Mouse (Mus musculus) stomach, embryonic 15.5 days (tissue): ENCODE data around the gene Adgrl3. TPM values are rescaled to one million over a fixed set of nuclear protein-coding genes. Genes with fewer than 3 reads are reported as not detected.

Experiments
- ATAC-seq: fragments of 200-750 bp; cut with Nextera tagmentation; 2 replicates; pipeline ENCODE4 v1.8.0; 2017; ENCODE audit warnings: low read depth, moderate number of reproducible peaks, moderate TSS enrichment; ENCODE audit not compliant: insufficient read depth, low FRiP score
- H3K27ac ChIP-seq: fragments of 300-500 bp; sonication (generic); 2 replicates; pipeline ENCODE4 v1.5.1; 2015; ENCODE audit warnings: mild to moderate bottlenecking, inconsistent platforms
- H3K27me3 ChIP-seq: fragments of 300-500 bp; sonication (generic); replicated peaks from 2 replicates; pipeline ENCODE4 v1.6.1; 2015; ENCODE audit warnings: inconsistent platforms
- H3K36me3 ChIP-seq: fragments of 300-500 bp; sonication (generic); 2 replicates; pipeline ENCODE4 v1.6.1; 2015; ENCODE audit warnings: inconsistent platforms
- H3K4me1 ChIP-seq: fragments of 300-500 bp; sonication (generic); 2 replicates; pipeline ENCODE4 v1.6.1; 2015; ENCODE audit warnings: inconsistent platforms
- H3K4me2 ChIP-seq: fragments of 300-500 bp; sonication (generic); 2 replicates; pipeline ENCODE4 v1.6.1; 2015; ENCODE audit warnings: mild to moderate bottlenecking, inconsistent platforms
- H3K4me3 ChIP-seq: fragments of 300-500 bp; sonication (generic); replicated peaks from 2 replicates; pipeline ENCODE4 v1.5.1; 2015; ENCODE audit warnings: inconsistent platforms
- H3K9ac ChIP-seq: fragments of 300-500 bp; sonication (generic); 2 replicates; pipeline ENCODE4 v1.6.1; 2015; ENCODE audit warnings: inconsistent platforms
- H3K9me3 ChIP-seq: fragments of 300-500 bp; sonication (generic); 2 replicates; pipeline ENCODE4 v1.6.1; 2016; ENCODE audit warnings: inconsistent platforms
- WGBS: fragments of 180-500 bp; shearing (Covaris S2); methylation state at CpG from one replicate; pipeline ENCODE4 v1.1.7; 2015; 5-methylcytosine and 5-hydroxymethylcytosine counted together
- polyA plus RNA-seq: library from polyadenylated mRNA; unstranded; fragments of >200 nt; fragmentation: Nextera tagmentation; extraction: Ambion mirVana; gene quantifications from 2 replicates; pipeline ENCODE4 v1.2.1, GENCODE M21; 2015

Adgrl3 gene
- polyA plus RNA-seq, 1 experiment from 2014 or later = 17.5 TPM

GRCm38 (mm10) chr5:81345436-81346131 lies 325.6 kb downstream of the Adgrl3 start:
- no peak for ATAC-seq
- WGBS = 58% methylated on average over 9 of the region's 9 CpGs
- H3K4me3 ChIP-seq = no peak overlapping the region

GRCm38 (mm10) chr5:81347571-81347970 lies 327.6 kb downstream of the Adgrl3 start:
- no peaks in the 10 kb centered on the region for H3K36me3 ChIP-seq
- WGBS = 61% methylated on average over 4 of the region's 4 CpGs
- no peak overlapping the region for H3K4me3 ChIP-seq
- no peak overlapping the region for H3K4me2 ChIP-seq
- H3K4me1 ChIP-seq = no peaks in the 10 kb centered on the region
- ATAC-seq = no peak
- no peak overlapping the region for H3K27ac ChIP-seq
- no peaks in the 10 kb centered on the region for H3K9me3 ChIP-seq
- H3K27me3 ChIP-seq = no peaks in the 10 kb centered on the region
- no peak overlapping the region for H3K9ac ChIP-seq

More at GRCm38 (mm10) chr5:81345436-81346131, 325.6 kb downstream of the Adgrl3 start:
- Histone ChIP-seq H3K9me3 (no peaks in the 10 kb centered on the region), H3K9ac (no peak overlapping the region), H3K4me2 (no peak overlapping the region), H3K27me3 (no peaks in the 10 kb centered on the region), H3K4me1 (no peaks in the 10 kb centered on the region), H3K36me3 (no peaks in the 10 kb centered on the region), H3K27ac (no peak overlapping the region)

- ATAC-seq = no peak
- Histone ChIP-seq H3K9me3 (no peaks in the 10 kb centered on the region), H3K4me1 (no peaks in the 10 kb centered on the region), H3K4me3 (no peak overlapping the region), H3K9ac (no peak overlapping the region), H3K4me2 (no peak overlapping the region), H3K27ac (no peak overlapping the region), H3K36me3 (no peaks in the 10 kb centered on the region), H3K27me3 (no peaks in the 10 kb centered on the region)
- WGBS = 75% methylated on average over 2 of the region's 2 CpGs
Observed at GRCm38 (mm10) chr5:81359560-81359959, 339.6 kb downstream of the Adgrl3 start.

GRCm38 (mm10) chr5:81364198-81364643 lies 344.3 kb downstream of the Adgrl3 start:
- no peaks in the 10 kb centered on the region for H3K4me1 ChIP-seq
- no peaks in the 10 kb centered on the region for H3K9me3 ChIP-seq
- ATAC-seq = no peak
- no peak overlapping the region for H3K27ac ChIP-seq
- no peaks in the 10 kb centered on the region for H3K27me3 ChIP-seq
- no peak overlapping the region for H3K4me3 ChIP-seq
- no peak overlapping the region for H3K9ac ChIP-seq
- no peaks in the 10 kb centered on the region for H3K36me3 ChIP-seq
- 77% methylated on average over 8 of the region's 8 CpGs for WGBS
- H3K4me2 ChIP-seq = no peak overlapping the region

- no peaks in the 10 kb centered on the region for H3K4me1 ChIP-seq
- ATAC-seq = no peak
- no peak overlapping the region for H3K4me2 ChIP-seq
- WGBS = 61% methylated on average over 2 of the region's 2 CpGs
- H3K27me3 ChIP-seq = no peaks in the 10 kb centered on the region
- no peaks in the 10 kb centered on the region for H3K9me3 ChIP-seq
- no peak overlapping the region for H3K4me3 ChIP-seq
- H3K27ac ChIP-seq = no peak overlapping the region
- no peak overlapping the region for H3K9ac ChIP-seq
- H3K36me3 ChIP-seq = no peaks in the 10 kb centered on the region
Observed at GRCm38 (mm10) chr5:81365250-81365649, 345.3 kb downstream of the Adgrl3 start.

GRCm38 (mm10) chr5:81370126-81370850 lies 350.4 kb downstream of the Adgrl3 start:
- Histone ChIP-seq H3K4me1 (no peaks in the 10 kb centered on the region), H3K36me3 (no peaks in the 10 kb centered on the region), H3K27ac (no peak overlapping the region), H3K4me2 (no peak overlapping the region), H3K4me3 (no peak overlapping the region), H3K9me3 (no peaks in the 10 kb centered on the region), H3K27me3 (no peaks in the 10 kb centered on the region), H3K9ac (no peak overlapping the region)
- WGBS = 59% methylated on average over 10 of the region's 10 CpGs
- no peak for ATAC-seq

GRCm38 (mm10) chr5:81375992-81376391 lies 356.1 kb downstream of the Adgrl3 start:
- H3K9me3 ChIP-seq = no peaks in the 10 kb centered on the region
- H3K36me3 ChIP-seq = no peaks in the 10 kb centered on the region
- H3K4me1 ChIP-seq = no peaks in the 10 kb centered on the region
- H3K9ac ChIP-seq = no peak overlapping the region
- 89% methylated on average over 7 of the region's 7 CpGs for WGBS
- H3K27ac ChIP-seq = no peak overlapping the region
- no peak for ATAC-seq
- H3K4me2 ChIP-seq = no peak overlapping the region
- no peaks in the 10 kb centered on the region for H3K27me3 ChIP-seq
- H3K4me3 ChIP-seq = no peak overlapping the region

GRCm38 (mm10) chr5:81405582-81406143 lies 385.7 kb downstream of the Adgrl3 start:
- WGBS = 70% methylated on average over 1 of the region's 1 CpGs
- no peak overlapping the region for H3K4me3 ChIP-seq
- no peak overlapping the region for H3K9ac ChIP-seq
- H3K36me3 ChIP-seq = no peaks in the 10 kb centered on the region
- H3K4me2 ChIP-seq = no peak overlapping the region
- no peak overlapping the region for H3K27ac ChIP-seq
- no peaks in the 10 kb centered on the region for H3K9me3 ChIP-seq
- H3K27me3 ChIP-seq = no peaks in the 10 kb centered on the region
- H3K4me1 ChIP-seq = no peaks in the 10 kb centered on the region
- ATAC-seq = no peak

GRCm38 (mm10) chr5:81417326-81417725 lies 397.4 kb downstream of the Adgrl3 start:
- no peak for ATAC-seq
- H3K4me3 ChIP-seq = no peak overlapping the region
- no peaks in the 10 kb centered on the region for H3K27me3 ChIP-seq
- no peak overlapping the region for H3K4me2 ChIP-seq
- H3K36me3 ChIP-seq = no peaks in the 10 kb centered on the region
- no peaks in the 10 kb centered on the region for H3K9me3 ChIP-seq
- H3K4me1 ChIP-seq = no peaks in the 10 kb centered on the region
- no peak overlapping the region for H3K9ac ChIP-seq
- WGBS = 56% methylated on average over 3 of the region's 3 CpGs
- H3K27ac ChIP-seq = no peak overlapping the region

- H3K9ac ChIP-seq = no peak overlapping the region
- peak; percentile 79 for ATAC-seq
- 48% methylated on average over 5 of the region's 5 CpGs for WGBS
Observed at GRCm38 (mm10) chr5:81427393-81427792, 407.5 kb downstream of the Adgrl3 start.

GRCm38 (mm10) chr5:81436375-81436774 lies 416.4 kb downstream of the Adgrl3 start:
- H3K4me3 ChIP-seq = no peak overlapping the region

More at GRCm38 (mm10) chr5:81427393-81427792, 407.5 kb downstream of the Adgrl3 start:
- Histone ChIP-seq H3K36me3 (no peaks in the 10 kb centered on the region), H3K4me2 (no peak overlapping the region), H3K27me3 (no peaks in the 10 kb centered on the region), H3K9me3 (no peaks in the 10 kb centered on the region), H3K4me3 (no peak overlapping the region), H3K27ac (no peak overlapping the region), H3K4me1 (no peaks in the 10 kb centered on the region)

GRCm38 (mm10) chr5:81442150-81442549 lies 422.2 kb downstream of the Adgrl3 start:
- Histone ChIP-seq H3K4me3 (no peak overlapping the region), H3K36me3 (no peaks in the 10 kb centered on the region), H3K9ac (no peak overlapping the region), H3K4me1 (no peaks in the 10 kb centered on the region), H3K27me3 (no peaks in the 10 kb centered on the region), H3K9me3 (no peaks in the 10 kb centered on the region; the same call in 1 of the 2 replicates), H3K4me2 (no peak overlapping the region), H3K27ac (no peak overlapping the region)
- WGBS = 76% methylated on average over 5 of the region's 5 CpGs
- no peak for ATAC-seq

More at GRCm38 (mm10) chr5:81436375-81436774, 416.4 kb downstream of the Adgrl3 start:
- Histone ChIP-seq H3K36me3 (no peaks in the 10 kb centered on the region), H3K27ac (no peak overlapping the region), H3K9me3 (no peaks in the 10 kb centered on the region; the same call in 1 of the 2 replicates), H3K27me3 (no peaks in the 10 kb centered on the region), H3K4me1 (no peaks in the 10 kb centered on the region), H3K9ac (no peak overlapping the region), H3K4me2 (no peak overlapping the region)
- no peak for ATAC-seq
- WGBS = 70% methylated on average over 3 of the region's 3 CpGs
